Mouse (Mus musculus) embryo, embryonic 11.5 days (tissue): Measurements from ENCODE around the gene Resf1.
A peak's percentile ranks its signal among the peaks of the same experiment; 100 is the strongest.
"Not testable (repeated sequence)": the region's sequence is repeated elsewhere in the genome, so short reads cannot be mapped to it uniquely, and the experiment has no call there.

Experiments used
- DNase-seq: peaks from one replicate; pipeline ENCODE4 v3.0.0-alpha.2; 2012; ENCODE audit warnings: low read depth, low spot score

Gene Resf1

GRCm38 (mm10) chr6:149343802-149344201 is 34.6 kb downstream of the Resf1 start:
- DNase-seq, result no peak

GRCm38 (mm10) chr6:149344372-149344771 is 35.2 kb downstream of the Resf1 start:
- DNase-seq, result no peak

- not testable (repeated sequence) for DNase-seq
Measured at GRCm38 (mm10) chr6:149348211-149348610, 39.0 kb downstream of the Resf1 start.

- no peak for DNase-seq
Measured at GRCm38 (mm10) chr6:149354826-149355495, 45.7 kb downstream of the Resf1 start.

GRCm38 (mm10) chr6:149355799-149356198 is 46.6 kb downstream of the Resf1 start:
- DNase-seq, result not testable (repeated sequence)

- no peak for DNase-seq
Measured at GRCm38 (mm10) chr6:149357155-149357554, 47.9 kb downstream of the Resf1 start.

GRCm38 (mm10) chr6:149362533-149362932 is 53.3 kb downstream of the Resf1 start:
- DNase-seq, result not testable (repeated sequence)

GRCm38 (mm10) chr6:149365975-149366374 is 56.8 kb downstream of the Resf1 start:
- DNase-seq, result not testable (repeated sequence)

GRCm38 (mm10) chr6:149366403-149366802 is 57.2 kb downstream of the Resf1 start:
- no peak for DNase-seq

- DNase-seq, result peak; percentile 40
Measured at GRCm38 (mm10) chr6:149374986-149375457, 65.8 kb downstream of the Resf1 start.

GRCm38 (mm10) chr6:149383531-149383930 is 74.3 kb downstream of the Resf1 start:
- DNase-seq, result no peak
